Mouse (Mus musculus) mesoderm, embryonic 11.5 days (tissue): ENCODE data around the gene Rps6kl1.

Source experiments
- DNase-seq: peaks from one replicate; pipeline ENCODE4 v3.0.0-alpha.2; 2012; ENCODE audit warnings: low read depth, low spot score

Rps6kl1 gene

GRCm38 (mm10) chr12:85141096-85141495 is 10.0 kb downstream of the Rps6kl1 start:
- DNase-seq, result no peak

- DNase-seq, result peak; percentile 35
Observed at GRCm38 (mm10) chr12:85140036-85140701, 10.9 kb downstream of the Rps6kl1 start.

GRCm38 (mm10) chr12:85136627-85137026 is 14.4 kb downstream of the Rps6kl1 start:
- no peak for DNase-seq

GRCm38 (mm10) chr12:85135513-85136470 is 15.3 kb downstream of the Rps6kl1 start:
- DNase-seq, result no peak

GRCm38 (mm10) chr12:85134043-85134794 is 16.8 kb downstream of the Rps6kl1 start:
- no peak for DNase-seq

- DNase-seq, result no peak
Observed at GRCm38 (mm10) chr12:85131361-85131760, 19.7 kb downstream of the Rps6kl1 start.

- DNase-seq, result no peak
Observed at GRCm38 (mm10) chr12:85129426-85129978, 21.6 kb downstream of the Rps6kl1 start.

GRCm38 (mm10) chr12:85126986-85127603 is 24.0 kb downstream of the Rps6kl1 start:
- DNase-seq, result no peak

- DNase-seq, result no peak
Observed at GRCm38 (mm10) chr12:85124751-85125150, 26.3 kb downstream of the Rps6kl1 start.

GRCm38 (mm10) chr12:85123645-85124044 is 27.4 kb downstream of the Rps6kl1 start:
- no peak for DNase-seq

- no peak for DNase-seq
Observed at GRCm38 (mm10) chr12:85123108-85123530, 27.9 kb downstream of the Rps6kl1 start.

- DNase-seq, result no peak
Observed at GRCm38 (mm10) chr12:85121806-85122459, 29.1 kb downstream of the Rps6kl1 start.

- no peak for DNase-seq
Observed at GRCm38 (mm10) chr12:85115678-85116077, 35.4 kb downstream of the Rps6kl1 start.

- DNase-seq, result no peak
Observed at GRCm38 (mm10) chr12:85113917-85114316, 37.1 kb downstream of the Rps6kl1 start.

GRCm38 (mm10) chr12:85113337-85113736 is 37.7 kb downstream of the Rps6kl1 start:
- no peak for DNase-seq

- no peak for DNase-seq
Observed at GRCm38 (mm10) chr12:85112550-85113251, 38.4 kb downstream of the Rps6kl1 start.

- DNase-seq, result peak; percentile 90
Observed at GRCm38 (mm10) chr12:85110698-85111592, 40.1 kb downstream of the Rps6kl1 start, which contains the start of the genes Prox2 and Dlst. TSS of gene Prox2 (minus strand) at chr12:85110759. TSS of gene Dlst (plus strand) at chr12:85110833.

- DNase-seq, result no peak
Observed at GRCm38 (mm10) chr12:85110011-85110697, 40.9 kb downstream of the Rps6kl1 start.
